Mouse (Mus musculus): ENCODE results near the gene Tmem116. TPM values are rescaled to one million over a fixed set of nuclear protein-coding genes. Genes with fewer than 3 reads are reported as not detected.

Tmem116 gene
- 10 to 100 TPM in 1 of 2 experiments, 1 to 10 TPM in 1; 9.2 to 12.7 TPM for total RNA-seq (2021)
- long read RNA-seq, experiment 1, partial matches to known transcripts = 0 of 11 reads
- long read RNA-seq, experiment 1, other reads (novel, unspliced or antisense) = 10 of 11 reads
- long read RNA-seq, experiment 2, partial matches to known transcripts = 1 of 15 reads
- long read RNA-seq, experiment 2, other reads (novel, unspliced or antisense) = 13 of 15 reads

- peak in 1 of 2 experiments; percentile 39 for DNase-seq (ENCODE audit: low spot score in 2 of 2)
Measured at GRCm38 (mm10) chr5:121451644-121452025, at the start of gene Tmem116. Gene Tmem116 (plus strand): TSS chr5:121451893.

DNA sequence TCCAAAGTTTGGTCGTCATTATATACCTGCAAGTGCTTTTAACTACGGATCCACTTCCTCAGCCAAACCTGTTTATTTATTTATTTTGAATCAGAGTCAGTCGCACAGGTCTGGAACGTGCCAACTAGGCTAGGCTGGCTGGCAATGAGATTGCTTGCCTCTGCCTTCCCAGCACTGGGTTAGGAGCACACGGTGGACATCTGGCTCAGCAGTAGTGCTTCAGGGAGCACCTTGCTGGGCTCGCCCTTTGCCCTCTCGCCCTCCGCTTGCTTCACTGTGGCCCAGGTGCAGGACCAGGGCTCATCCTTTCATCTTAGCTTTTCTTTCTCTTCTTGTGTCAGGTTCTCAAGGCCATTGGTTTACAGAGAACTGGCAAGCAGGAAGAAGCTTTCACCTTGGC lies 43.8 kb upstream of the Tmem116 start:
- no peak for DNase-seq (ENCODE audit: low spot score in 2 of 2)

DNA sequence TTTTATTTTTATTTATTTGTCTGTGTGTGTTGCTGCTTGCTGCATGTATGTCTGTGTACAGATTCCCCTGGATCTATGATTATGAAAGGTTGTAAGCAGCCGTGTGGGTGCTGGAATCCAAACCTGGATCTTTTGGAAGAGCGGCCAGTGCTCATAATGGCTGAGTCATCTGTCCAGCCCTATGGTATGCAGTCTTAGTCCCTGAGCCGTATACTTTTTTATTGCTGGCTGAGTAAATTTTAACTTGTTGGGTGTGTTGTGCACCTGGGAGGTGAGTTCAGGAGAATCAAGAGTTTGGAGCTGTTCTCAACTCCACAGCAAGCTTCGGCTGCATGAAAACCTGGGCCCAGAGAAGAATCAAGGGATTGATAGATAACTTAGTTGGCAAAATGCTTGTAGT lies 40.7 kb upstream of the Tmem116 start:
- DNase-seq (ENCODE audit: low spot score in 2 of 2) = no peak

GRCm38 (mm10) chr5:121420721-121421120 lies 31.0 kb upstream of the Tmem116 start:
- no peak for DNase-seq (ENCODE audit: low spot score in 2 of 2)

DNA sequence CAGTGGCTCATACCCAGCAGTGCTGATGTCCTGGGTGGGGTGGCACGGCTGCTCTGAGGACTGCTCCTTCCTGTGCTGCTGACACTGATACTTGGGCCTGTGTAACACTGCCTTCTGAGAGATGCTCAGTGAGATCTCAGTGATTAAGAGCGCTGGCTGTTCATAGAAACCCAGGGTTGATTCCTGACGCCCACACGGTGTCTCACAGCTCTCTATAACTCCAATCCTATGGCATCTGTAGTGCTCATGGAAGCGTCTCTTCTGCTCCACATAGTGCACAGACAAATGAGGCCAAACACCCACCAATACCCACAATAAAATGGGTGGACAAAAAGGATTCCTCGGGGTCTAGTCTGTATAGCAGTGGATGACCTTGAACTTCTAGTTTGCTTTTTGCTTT lies 28.9 kb upstream of the Tmem116 start:
- DNase-seq (ENCODE audit: low spot score in 2 of 2) = no peak

GRCm38 (mm10) chr5:121423297-121423696 lies 28.4 kb upstream of the Tmem116 start:
- no peak for DNase-seq (ENCODE audit: low spot score in 2 of 2)

DNA sequence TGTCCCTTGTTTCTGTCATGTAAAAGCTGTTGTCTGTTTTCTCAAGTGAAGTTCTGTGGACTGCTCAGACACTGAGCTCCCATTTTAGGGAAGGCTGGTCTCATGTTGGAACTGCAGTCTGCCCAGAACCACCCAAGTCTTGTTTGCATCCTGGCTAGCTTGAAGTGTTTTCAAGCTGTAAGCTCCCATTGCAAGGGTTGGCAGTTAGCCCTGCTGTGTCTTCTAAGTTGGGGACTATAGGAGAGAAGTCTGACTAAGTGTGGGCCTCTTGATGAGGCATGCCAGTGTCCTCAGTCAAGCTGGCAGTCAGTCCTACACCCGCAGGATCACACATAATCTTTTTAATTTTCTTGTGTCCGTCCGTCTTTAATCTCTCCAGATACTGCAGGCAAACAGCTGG lies 22.7 kb upstream of the Tmem116 start:
- no peak for DNase-seq (ENCODE audit: low spot score in 2 of 2)

DNA sequence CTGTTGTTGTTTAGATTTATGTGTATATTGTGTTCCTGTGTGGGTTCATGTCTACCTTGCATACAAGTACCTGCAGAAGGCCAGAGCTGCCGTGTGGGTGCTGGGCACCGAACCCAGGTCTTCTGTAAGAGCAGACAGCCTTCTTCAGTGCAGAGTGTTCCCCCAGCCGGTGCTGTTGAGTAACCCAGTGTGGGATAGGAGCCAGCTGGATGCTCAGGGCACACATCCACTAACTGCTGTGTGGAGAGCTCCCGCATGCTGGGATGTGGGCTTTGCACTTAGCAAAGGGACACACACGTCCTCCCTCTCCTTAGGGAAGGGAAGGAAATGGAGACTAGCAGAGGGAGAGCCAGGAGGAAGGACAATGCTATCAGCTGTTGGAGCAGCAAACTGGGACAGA lies 13.6 kb upstream of the Tmem116 start:
- no peak for DNase-seq (ENCODE audit: low spot score in 2 of 2)

DNA sequence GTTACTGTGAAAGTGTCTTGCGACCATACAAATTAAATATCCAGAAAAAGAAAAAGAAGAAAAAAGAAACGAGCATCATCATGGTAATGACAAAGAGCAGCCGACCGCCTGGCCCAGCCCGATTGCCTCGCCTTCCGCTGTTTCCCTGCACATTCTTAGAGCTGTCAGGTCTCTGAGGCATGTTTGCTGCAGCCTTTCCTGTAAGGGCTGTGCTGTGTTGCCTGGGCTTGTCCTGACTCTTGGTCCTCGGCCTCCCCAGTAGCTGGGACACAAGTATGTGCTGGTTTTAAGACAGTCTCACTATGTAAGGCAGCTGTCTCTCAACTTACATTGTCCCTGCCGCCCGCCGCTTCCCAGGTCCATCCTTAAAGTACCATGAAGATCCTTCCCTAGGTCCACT lies 12.9 kb upstream of the Tmem116 start:
- no peak for DNase-seq (ENCODE audit: low spot score in 2 of 2)

DNA sequence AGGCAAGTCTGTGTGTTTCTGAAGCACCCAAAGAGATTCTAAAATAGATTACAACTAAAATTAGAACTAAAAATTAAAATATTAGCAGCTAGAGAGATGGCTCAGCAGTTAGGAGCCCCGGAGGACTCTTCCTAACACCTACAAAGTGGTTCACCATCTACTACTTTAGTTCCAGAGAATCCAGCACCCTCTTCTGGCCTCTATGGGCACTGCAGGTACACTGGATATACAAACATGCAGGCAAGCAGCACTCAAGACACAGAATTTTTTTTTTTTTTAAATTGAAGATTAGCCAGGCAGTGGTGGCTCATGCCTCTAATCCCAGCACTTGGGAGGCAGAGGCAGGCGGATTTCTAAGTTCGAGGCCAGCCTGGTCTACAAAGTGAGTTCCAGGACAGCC lies 8.1 kb upstream of the Tmem116 start:
- DNase-seq (ENCODE audit: low spot score in 2 of 2) = peak in 1 of 2 experiments; percentile 34

DNA sequence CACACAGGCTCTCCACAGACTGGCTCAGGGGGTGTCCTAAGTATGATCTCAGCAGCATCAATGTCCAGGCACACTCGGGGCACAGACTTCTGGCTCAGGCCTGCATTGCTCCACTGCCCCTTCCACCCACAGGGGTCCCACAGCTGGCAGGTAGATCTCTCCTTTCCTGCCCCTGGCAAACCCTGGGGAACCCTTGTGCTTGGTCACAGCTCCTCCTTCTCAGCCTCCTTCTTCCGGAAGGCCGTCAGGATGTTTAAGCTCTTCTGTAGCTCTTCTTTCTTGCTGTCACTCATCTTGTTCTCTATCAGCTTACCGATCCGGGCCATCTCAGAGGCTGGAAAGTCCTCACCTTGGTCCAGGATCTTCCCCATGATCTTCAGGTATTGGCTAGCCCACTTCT lies 6.8 kb upstream of the Tmem116 start:
- DNase-seq (ENCODE audit: low spot score in 2 of 2) = no peak

- no peak for DNase-seq (ENCODE audit: low spot score in 2 of 2)
Measured at GRCm38 (mm10) chr5:121448450-121448849, 3.2 kb upstream of the Tmem116 start.

- peak in 1 of 2 experiments; percentile 65 for DNase-seq (ENCODE audit: low spot score in 2 of 2)
Measured at GRCm38 (mm10) chr5:121449976-121450375, 1.7 kb upstream of the Tmem116 start.

DNA sequence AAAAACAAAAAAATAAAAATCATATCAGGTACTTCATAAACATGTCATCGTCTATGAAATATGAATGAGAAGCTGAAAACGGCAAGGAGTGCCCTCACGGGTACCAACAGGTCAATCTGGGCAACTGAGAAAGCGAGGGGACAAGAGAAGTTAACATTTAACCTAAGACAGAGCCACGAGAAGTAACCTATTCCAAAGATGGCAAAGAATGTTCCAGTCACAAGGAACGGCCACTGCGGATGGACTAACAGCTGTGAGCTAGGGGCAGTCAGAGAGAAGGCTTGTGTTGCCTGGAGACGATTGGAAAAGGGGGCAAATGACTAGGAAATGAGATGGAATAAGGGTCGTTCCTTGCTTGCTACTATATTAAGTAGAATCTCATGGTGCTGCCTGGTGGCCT lies 1.2 kb upstream of the Tmem116 start:
- no peak for DNase-seq (ENCODE audit: low spot score in 2 of 2)

DNA sequence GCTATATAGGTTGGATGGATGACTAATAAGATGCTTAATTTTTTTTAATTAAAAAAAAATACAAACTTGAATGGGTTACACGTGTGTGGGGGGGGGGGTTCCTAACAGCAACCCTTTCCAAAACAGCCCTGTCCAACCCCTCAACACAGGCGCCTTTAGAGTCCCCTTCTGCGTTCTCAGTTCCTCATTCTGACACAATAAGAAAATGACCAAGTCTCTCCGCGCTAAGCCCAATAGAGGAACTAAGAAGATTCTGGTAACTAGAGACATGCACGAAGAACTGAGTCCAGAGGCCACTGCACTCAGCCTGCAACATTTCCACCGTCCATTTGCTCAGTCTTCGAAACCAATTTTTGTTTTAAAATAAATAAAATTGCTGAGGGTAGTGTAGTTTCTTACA lies 490 bp upstream of the Tmem116 start:
- no peak for DNase-seq (ENCODE audit: low spot score in 2 of 2)

- peak; percentile 99 to 100 for DNase-seq (ENCODE audit: low spot score in 2 of 2)
Measured at GRCm38 (mm10) chr5:121452026-121452869, 555 bp downstream of the Tmem116 start, which contains the start of gene Erp29. Gene Erp29 (minus strand): TSS chr5:121452506.

DNA sequence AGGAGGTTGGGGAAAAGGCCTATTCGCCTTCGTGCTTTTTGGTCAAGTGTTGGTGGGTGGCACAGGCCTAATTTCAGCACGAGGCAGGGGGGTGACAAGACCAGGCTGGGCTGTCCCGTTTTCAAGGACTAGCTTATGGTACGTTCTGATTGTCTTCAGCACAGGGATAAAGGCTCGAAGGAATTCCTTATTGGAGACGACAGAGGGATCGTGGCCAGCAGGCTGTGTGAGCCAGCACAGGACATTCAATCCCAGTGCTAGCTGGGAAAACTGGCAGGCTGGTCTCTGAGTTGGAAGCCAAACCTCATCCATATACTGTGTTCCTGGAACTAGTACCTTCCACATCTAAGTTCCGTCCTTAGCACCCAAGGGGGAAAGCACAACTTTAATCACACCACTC lies 1.2 kb downstream of the Tmem116 start:
- peak in 1 of 2 experiments; percentile 80 for DNase-seq (ENCODE audit: low spot score in 2 of 2)

DNA sequence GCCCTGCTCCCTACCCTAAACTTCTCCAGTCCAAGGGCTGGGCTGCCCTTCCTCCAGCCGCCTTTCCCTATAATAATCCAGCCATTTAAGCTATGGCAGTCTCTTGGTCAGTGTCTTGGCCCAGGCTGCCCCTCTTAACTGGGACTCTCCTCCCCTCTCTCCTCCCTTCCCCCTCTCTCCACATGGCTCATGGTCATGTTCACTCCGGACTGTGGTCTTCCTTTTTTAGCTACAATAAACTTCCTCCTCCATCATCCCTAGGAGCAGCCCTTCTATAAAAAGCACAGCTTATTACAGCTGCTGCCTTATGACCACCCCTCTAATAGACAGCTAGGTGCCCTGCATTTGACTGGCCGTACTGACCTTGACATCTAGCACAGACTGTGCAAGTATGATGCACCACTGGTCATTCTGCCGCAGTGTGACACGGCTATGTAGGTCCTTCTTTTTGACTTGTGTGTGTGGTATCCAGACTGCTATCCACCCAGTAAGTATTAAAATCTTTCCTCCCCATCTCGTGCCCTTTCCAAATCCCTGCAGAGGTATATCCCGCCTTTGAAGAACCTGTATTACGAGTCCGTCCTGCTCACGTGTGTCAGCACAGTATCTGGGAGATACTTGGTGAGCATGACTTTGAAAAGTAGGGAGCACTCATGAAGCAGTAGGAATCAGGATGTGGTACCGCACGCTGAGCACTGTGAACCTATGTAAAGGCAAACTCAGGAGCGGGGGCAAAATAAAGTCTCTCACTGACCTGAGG lies 2.2 kb downstream of the Tmem116 start:
- DNase-seq (ENCODE audit: low spot score in 2 of 2) = no peak

DNA sequence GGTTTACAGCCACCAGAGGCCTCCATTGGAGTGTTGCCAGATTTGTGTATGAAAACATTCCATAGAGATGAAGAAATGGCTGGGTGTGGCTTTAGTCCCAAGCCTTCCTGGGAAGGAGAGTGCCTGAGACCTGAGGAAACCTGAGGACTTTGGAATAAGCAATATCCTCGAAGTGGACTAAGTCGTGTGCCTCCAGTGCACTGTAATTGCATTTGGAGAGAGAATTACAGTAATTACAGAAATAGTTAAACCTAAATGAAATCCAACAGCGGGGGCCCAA lies 2.8 kb downstream of the Tmem116 start:
- DNase-seq (ENCODE audit: low spot score in 2 of 2) = no peak

- DNase-seq (ENCODE audit: low spot score in 2 of 2) = no peak
Measured at GRCm38 (mm10) chr5:121455510-121456265, 4.0 kb downstream of the Tmem116 start.
